Mouse (Mus musculus) midbrain, embryonic 12.5 days (tissue): ENCODE results near the gene Smo. TPM values are rescaled to one million over a fixed set of nuclear protein-coding genes. Genes with fewer than 3 reads are reported as not detected.
"Not testable (repeated sequence)": the region's sequence is repeated elsewhere in the genome, so short reads cannot be mapped to it uniquely, and the experiment has no call there.

ENCODE experiments used
- ATAC-seq: fragments of 200-750 bp; cut with Nextera tagmentation; 2 replicates; pipeline ENCODE4 v1.8.0; 2017; ENCODE audit warnings: low read depth, moderate TSS enrichment, moderate library complexity; ENCODE audit not compliant: low FRiP score
- H3K27ac ChIP-seq: fragments of 300-500 bp; sonication (generic); replicated peaks from 2 replicates; pipeline ENCODE4 v1.5.1; 2016; ENCODE audit warnings: mild to moderate bottlenecking
- H3K27me3 ChIP-seq: fragments of 300-500 bp; sonication (generic); 2 replicates; pipeline ENCODE4 v1.6.1; 2016; ENCODE audit warnings: mild to moderate bottlenecking
- H3K36me3 ChIP-seq: fragments of 300-500 bp; sonication (generic); 2 replicates; pipeline ENCODE4 v1.6.1; 2016
- H3K4me1 ChIP-seq: fragments of 300-500 bp; sonication (generic); 2 replicates; pipeline ENCODE4 v1.6.1; 2016
- H3K4me2 ChIP-seq: fragments of 300-500 bp; sonication (generic); replicated peaks from 2 replicates; pipeline ENCODE4 v1.6.1; 2016; ENCODE audit warnings: mild to moderate bottlenecking, moderate library complexity
- H3K4me3 ChIP-seq: fragments of 300-500 bp; sonication (generic); 2 replicates; pipeline ENCODE4 v1.5.1; 2016; ENCODE audit warnings: mild to moderate bottlenecking
- H3K9ac ChIP-seq: fragments of 300-500 bp; sonication (generic); replicated peaks from 2 replicates; pipeline ENCODE4 v1.6.1; 2016; ENCODE audit warnings: mild to moderate bottlenecking, moderate library complexity
- H3K9me3 ChIP-seq: fragments of 300-500 bp; sonication (generic); 2 replicates; pipeline ENCODE4 v1.6.1; 2016; ENCODE audit warnings: mild to moderate bottlenecking
- WGBS: fragments of 180-500 bp; shearing (Covaris S2); methylation state at CpG from one replicate; pipeline ENCODE4 v1.1.7; 2016; 5-methylcytosine and 5-hydroxymethylcytosine counted together
- polyA plus RNA-seq: library from polyadenylated mRNA; unstranded; fragments of >200 nt; fragmentation: Nextera tagmentation; extraction: Ambion mirVana; gene quantifications from 2 replicates; pipeline ENCODE4 v1.2.1, GENCODE M21; 2016

Gene Smo
- polyA plus RNA-seq, 1 experiment from 2014 or later: 46.3 TPM

DNA sequence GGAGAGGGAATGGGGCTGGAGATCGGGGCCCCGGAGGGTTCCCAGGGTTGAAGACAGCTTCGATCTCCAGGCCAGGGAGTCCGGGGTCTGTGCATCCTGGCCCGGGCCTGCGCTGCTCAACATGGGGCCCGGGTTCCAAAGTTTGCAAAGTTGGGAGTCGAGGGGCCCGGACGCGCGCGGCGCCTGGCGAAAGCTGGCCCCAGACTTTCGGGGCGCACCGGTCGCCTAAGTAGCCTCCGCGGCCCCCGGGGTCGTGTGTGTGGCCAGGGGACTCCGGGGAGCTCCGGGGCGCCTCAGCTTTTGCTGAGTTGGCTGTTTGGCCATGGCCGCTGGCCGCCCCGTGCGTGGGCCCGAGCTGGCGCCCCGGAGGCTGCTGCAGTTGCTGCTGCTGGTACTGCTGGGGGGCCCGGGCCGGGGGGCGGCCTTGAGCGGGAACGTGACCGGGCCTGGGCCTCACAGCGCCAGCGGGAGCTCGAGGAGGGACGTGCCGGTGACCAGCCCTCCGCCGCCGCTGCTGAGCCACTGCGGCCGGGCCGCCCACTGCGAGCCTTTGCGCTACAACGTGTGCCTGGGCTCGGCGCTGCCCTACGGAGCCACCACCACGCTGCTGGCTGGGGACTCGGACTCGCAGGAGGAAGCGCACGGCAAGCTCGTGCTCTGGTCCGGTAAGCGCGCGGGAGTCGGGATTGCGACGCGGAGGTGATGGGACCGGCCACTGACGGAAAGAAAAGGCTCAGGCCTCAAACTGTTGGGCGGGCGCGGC is 567 bp downstream of the Smo start:
- Histone ChIP-seq H3K27ac (peak overlapping the region; percentile 90), H3K36me3 (peaks cover 11% of the 10 kb centered on the region), H3K9ac (peak overlapping the region; percentile 91), H3K9me3 (no peaks in the 10 kb centered on the region), H3K4me3 (peak overlapping the region; percentile 63), H3K27me3 (no peaks in the 10 kb centered on the region), H3K4me1 (peaks cover 18% of the 10 kb centered on the region), H3K4me2 (peak overlapping the region; percentile 67)
- peak; percentile 86 for ATAC-seq
- under 1% methylated on average over 73 of the region's 75 CpGs for WGBS

- no peaks in the 10 kb centered on the region for H3K9me3 ChIP-seq
- ATAC-seq: no peak
- 17% methylated on average over 13 of the region's 13 CpGs for WGBS
- no peaks in the 10 kb centered on the region for H3K27me3 ChIP-seq
- peaks cover 11% of the 10 kb centered on the region for H3K36me3 ChIP-seq
- H3K4me1 ChIP-seq: peaks cover 18% of the 10 kb centered on the region
- peak overlapping the region; percentile 67 for H3K4me2 ChIP-seq
- peak overlapping the region; percentile 63 for H3K4me3 ChIP-seq
- H3K9ac ChIP-seq: peak overlapping the region; percentile 91
- peak overlapping the region; percentile 90 for H3K27ac ChIP-seq
Measured at GRCm38 (mm10) chr6:29736610-29737458, 1.5 kb downstream of the Smo start.

GRCm38 (mm10) chr6:29751466-29752152 is 16.3 kb downstream of the Smo start:
- Histone ChIP-seq H3K27me3 (no peaks in the 10 kb centered on the region), H3K36me3 (peaks cover 24% of the 10 kb centered on the region), H3K9me3 (peaks cover 9% of the 10 kb centered on the region), H3K9ac (no peak overlapping the region), H3K4me1 (no peaks in the 10 kb centered on the region), H3K4me2 (no peak overlapping the region), H3K4me3 (no peak overlapping the region), H3K27ac (no peak overlapping the region)
- ATAC-seq: no peak
- WGBS: 93% methylated on average over 3 of the region's 3 CpGs

DNA sequence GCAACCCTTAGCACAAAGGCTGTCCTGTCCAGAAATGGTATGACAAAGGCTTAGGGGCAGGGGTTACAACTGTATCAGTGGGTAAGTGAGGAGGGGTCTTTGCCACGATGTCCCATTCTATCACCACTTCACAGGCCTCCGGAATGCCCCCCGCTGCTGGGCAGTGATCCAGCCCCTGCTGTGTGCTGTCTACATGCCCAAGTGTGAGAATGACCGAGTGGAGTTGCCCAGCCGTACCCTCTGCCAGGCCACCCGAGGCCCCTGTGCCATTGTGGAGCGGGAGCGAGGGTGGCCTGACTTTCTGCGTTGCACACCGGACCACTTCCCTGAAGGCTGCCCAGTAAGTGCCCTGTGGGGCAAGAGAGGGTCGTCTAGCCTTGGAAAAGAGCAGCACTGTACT is 18.0 kb downstream of the Smo start:
- H3K36me3 ChIP-seq: peaks cover 37% of the 10 kb centered on the region

GRCm38 (mm10) chr6:29756001-29756400 is 20.7 kb downstream of the Smo start:
- H3K36me3 ChIP-seq: peaks cover 53% of the 10 kb centered on the region

More for the DNA sequence above, 18.0 kb downstream of the Smo start:
- Histone ChIP-seq H3K4me2 (no peak overlapping the region), H3K4me1 (no peaks in the 10 kb centered on the region), H3K9me3 (peaks cover under 1% of the 10 kb centered on the region; the same call in 1 of the 2 replicates), H3K9ac (no peak overlapping the region), H3K4me3 (no peak overlapping the region), H3K27me3 (no peaks in the 10 kb centered on the region), H3K27ac (no peak overlapping the region)
- WGBS: 90% methylated on average over 11 of the region's 11 CpGs
- ATAC-seq: no peak

DNA sequence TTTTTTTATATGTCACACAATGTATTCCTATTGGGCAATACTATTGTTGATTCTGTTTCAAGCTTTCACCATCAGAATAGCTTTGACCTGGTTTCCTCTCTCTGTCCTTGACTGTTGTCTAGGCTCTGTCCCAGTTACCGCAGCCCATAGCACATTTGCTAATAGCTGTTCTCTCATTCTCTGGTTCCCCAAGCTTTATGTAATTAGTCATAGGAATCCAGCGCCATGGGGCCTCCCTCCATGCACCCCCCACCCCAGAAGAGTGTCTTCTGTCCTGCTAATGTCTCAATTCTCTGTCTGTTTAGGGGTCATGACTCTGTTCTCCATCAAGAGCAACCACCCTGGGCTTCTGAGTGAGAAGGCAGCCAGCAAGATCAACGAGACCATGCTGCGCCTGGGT is 21.2 kb downstream of the Smo start:
- H3K27me3 ChIP-seq: no peaks in the 10 kb centered on the region
- H3K4me3 ChIP-seq: no peak overlapping the region
- H3K9me3 ChIP-seq: no peaks in the 10 kb centered on the region
- WGBS: 92% methylated on average over 4 of the region's 4 CpGs
- no peaks in the 10 kb centered on the region for H3K4me1 ChIP-seq
- no peak for ATAC-seq
- no peak overlapping the region for H3K4me2 ChIP-seq
- no peak overlapping the region for H3K27ac ChIP-seq
- H3K9ac ChIP-seq: no peak overlapping the region
- peaks cover 55% of the 10 kb centered on the region for H3K36me3 ChIP-seq

More at GRCm38 (mm10) chr6:29756001-29756400, 20.7 kb downstream of the Smo start:
- Histone ChIP-seq H3K27ac (no peak overlapping the region), H3K27me3 (no peaks in the 10 kb centered on the region), H3K9me3 (no peaks in the 10 kb centered on the region), H3K4me1 (no peaks in the 10 kb centered on the region), H3K4me2 (no peak overlapping the region), H3K9ac (no peak overlapping the region), H3K4me3 (no peak overlapping the region)
- ATAC-seq: no peak
- 94% methylated on average over 5 of the region's 5 CpGs for WGBS

- 0 out of 2 replicates have a peak, but pooled peaks have one; percentile 38 for ATAC-seq
- 44% methylated on average over 4 of the region's 4 CpGs for WGBS
- no peak overlapping the region for H3K9ac ChIP-seq
Measured at GRCm38 (mm10) chr6:29758417-29758816, 23.1 kb downstream of the Smo start.

DNA sequence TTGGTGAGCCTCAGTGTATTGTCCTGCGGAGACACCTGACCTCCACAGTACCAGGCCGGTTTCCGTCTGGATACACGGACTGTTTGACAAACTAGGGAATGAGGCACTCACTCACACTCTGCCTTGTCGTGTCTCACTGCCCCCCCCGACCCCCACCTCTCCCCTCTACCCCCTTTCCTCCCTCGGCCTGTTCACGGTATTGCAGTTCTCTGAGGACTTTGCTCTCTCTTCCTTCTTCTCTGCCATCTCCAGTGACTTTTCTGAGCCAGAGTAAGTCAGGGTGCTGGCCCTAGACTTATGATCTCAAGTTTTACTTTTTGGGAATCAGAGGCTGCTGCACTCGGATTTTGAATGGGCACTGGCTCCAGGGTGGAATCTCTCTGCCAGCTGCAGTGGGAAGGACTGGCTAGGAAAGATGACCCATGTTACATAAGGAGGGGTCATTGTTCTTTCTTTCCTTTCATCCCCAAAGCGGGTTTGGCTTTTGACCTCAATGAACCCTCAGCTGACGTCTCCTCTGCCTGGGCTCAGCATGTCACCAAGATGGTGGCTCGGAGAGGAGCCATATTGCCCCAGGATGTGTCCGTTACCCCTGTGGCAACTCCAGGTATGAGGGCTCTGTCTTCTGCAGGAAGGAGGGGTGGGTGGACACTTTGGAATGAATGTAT is 23.8 kb downstream of the Smo start:
- WGBS: 86% methylated on average over 13 of the region's 13 CpGs
- H3K27me3 ChIP-seq: no peaks in the 10 kb centered on the region
- no peaks in the 10 kb centered on the region for H3K9me3 ChIP-seq
- H3K27ac ChIP-seq: no peak overlapping the region
- H3K4me1 ChIP-seq: no peaks in the 10 kb centered on the region
- no peak overlapping the region for H3K4me3 ChIP-seq
- H3K36me3 ChIP-seq: peaks cover 50% of the 10 kb centered on the region
- no peak overlapping the region for H3K9ac ChIP-seq
- no peak for ATAC-seq
- H3K4me2 ChIP-seq: no peak overlapping the region

More at GRCm38 (mm10) chr6:29758417-29758816, 23.1 kb downstream of the Smo start:
- H3K27ac ChIP-seq: no peak overlapping the region
- H3K27me3 ChIP-seq: no peaks in the 10 kb centered on the region
- peaks cover 54% of the 10 kb centered on the region for H3K36me3 ChIP-seq
- no peak overlapping the region for H3K4me3 ChIP-seq
- no peaks in the 10 kb centered on the region for H3K4me1 ChIP-seq
- no peak overlapping the region for H3K4me2 ChIP-seq
- H3K9me3 ChIP-seq: no peaks in the 10 kb centered on the region

- H3K27ac ChIP-seq, H3K4me1 ChIP-seq, ATAC-seq, H3K27me3 ChIP-seq, H3K4me3 ChIP-seq, H3K4me2 ChIP-seq, H3K9ac ChIP-seq, H3K9me3 ChIP-seq: not testable (repeated sequence)
- 95% methylated on average over 2 of the region's 2 CpGs for WGBS
- H3K36me3 ChIP-seq: peaks cover 37% of the 10 kb centered on the region
Measured at GRCm38 (mm10) chr6:29760397-29760796, 25.1 kb downstream of the Smo start.

DNA sequence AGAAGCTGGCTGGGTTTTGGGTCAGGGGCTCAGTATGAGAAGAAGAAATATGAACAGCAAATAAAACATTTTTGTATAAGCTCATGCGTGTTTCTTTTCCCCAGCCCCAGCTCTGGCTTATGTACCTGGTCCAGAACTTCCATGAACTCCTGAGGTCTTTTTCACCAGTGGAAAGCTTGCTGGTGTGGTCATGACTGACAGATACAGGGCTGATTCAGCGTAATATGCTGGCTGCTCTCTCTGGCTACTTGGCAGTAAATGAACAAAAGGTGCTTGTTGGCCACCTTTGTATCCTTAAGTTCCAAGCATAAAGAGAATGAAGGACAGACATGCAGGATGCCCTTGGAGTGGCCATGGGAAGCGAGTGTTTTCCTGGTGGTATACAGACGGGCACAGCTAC is 26.0 kb downstream of the Smo start:
- ATAC-seq: no peak

GRCm38 (mm10) chr6:29762524-29762923 is 27.2 kb downstream of the Smo start:
- WGBS: 66% methylated on average over 4 of the region's 4 CpGs
- Histone ChIP-seq H3K9ac (no peak overlapping the region), H3K4me1 (no peaks in the 10 kb centered on the region), H3K27me3 (no peaks in the 10 kb centered on the region), H3K27ac (no peak overlapping the region), H3K4me3 (no peak overlapping the region), H3K9me3 (no peaks in the 10 kb centered on the region), H3K36me3 (peaks cover 24% of the 10 kb centered on the region), H3K4me2 (no peak overlapping the region)
- no peak for ATAC-seq

More for the DNA sequence above, 26.0 kb downstream of the Smo start:
- Histone ChIP-seq H3K4me2 (no peak overlapping the region), H3K4me3 (no peak overlapping the region), H3K36me3 (peaks cover 35% of the 10 kb centered on the region), H3K9ac (no peak overlapping the region), H3K9me3 (no peaks in the 10 kb centered on the region), H3K27me3 (no peaks in the 10 kb centered on the region), H3K27ac (no peak overlapping the region), H3K4me1 (no peaks in the 10 kb centered on the region)
- 92% methylated on average over 4 of the region's 4 CpGs for WGBS
